Mouse (Mus musculus) heart, adult 2 months (tissue): ENCODE results near the gene Mob2.

ENCODE experiments used
- CTCF ChIP-seq: fragments of 200-600 bp; IDR thresholded peaks from 2 replicates; pipeline ENCODE4 v1.8.1; 2022; ENCODE audit warnings: antibody characterized with exemption, mild to moderate bottlenecking, moderate library complexity
- EP300 ChIP-seq: fragments of 200-500 bp; IDR thresholded peaks from 2 replicates; pipeline ENCODE4 v1.6.1; 2011; ENCODE audit warnings: low read depth, low read length, control low read depth; ENCODE audit not compliant: insufficient read depth
- POLR2A ChIP-seq: fragments of 200-500 bp; IDR thresholded peaks from 2 replicates; pipeline ENCODE4 v1.6.1; 2011; ENCODE audit warnings: mild to moderate bottlenecking, low read depth, low read length, control low read depth; ENCODE audit not compliant: insufficient read depth

- TF ChIP-seq CTCF = no peak
- no peak for TF ChIP-seq POLR2A
- TF ChIP-seq EP300 = no peak
Measured at GRCm38 (mm10) chr7:142104747-142105146, 43.9 kb upstream of the Mob2 start.
